Mouse (Mus musculus) thymus, postnatal 14 days (tissue): ENCODE measurements around the gene Psd4.

ENCODE experiments used
- DNase-seq: peaks from one replicate; pipeline ENCODE4 v3.0.0; 2021

Gene Psd4

DNA sequence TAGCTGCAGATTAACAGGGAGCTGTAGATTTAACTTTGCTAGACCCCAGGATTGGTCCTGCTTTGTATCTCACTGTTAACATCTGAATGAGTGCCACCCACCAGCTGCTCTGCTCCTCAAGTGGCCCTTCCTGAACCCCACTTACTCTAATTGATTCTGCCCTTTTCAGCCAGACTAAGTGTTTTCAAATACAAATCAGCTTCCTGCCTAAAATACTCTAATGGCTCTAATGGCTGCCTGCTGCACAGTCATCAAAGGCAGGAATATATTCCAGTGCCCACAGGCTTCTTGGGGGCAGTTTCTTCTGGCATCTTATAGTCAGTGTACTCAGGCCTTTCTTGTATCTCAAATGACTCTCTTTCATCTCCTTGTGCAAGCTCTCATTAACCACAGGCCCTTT is 74.5 kb downstream of the Psd4 start:
- no peak for DNase-seq

- no peak for DNase-seq
These were observed 75.0 kb downstream of the Psd4 start for GRCm38 (mm10) chr2:24442303-24442925.

- no peak for DNase-seq
These were observed 75.9 kb downstream of the Psd4 start for GRCm38 (mm10) chr2:24443256-24443790.

DNA sequence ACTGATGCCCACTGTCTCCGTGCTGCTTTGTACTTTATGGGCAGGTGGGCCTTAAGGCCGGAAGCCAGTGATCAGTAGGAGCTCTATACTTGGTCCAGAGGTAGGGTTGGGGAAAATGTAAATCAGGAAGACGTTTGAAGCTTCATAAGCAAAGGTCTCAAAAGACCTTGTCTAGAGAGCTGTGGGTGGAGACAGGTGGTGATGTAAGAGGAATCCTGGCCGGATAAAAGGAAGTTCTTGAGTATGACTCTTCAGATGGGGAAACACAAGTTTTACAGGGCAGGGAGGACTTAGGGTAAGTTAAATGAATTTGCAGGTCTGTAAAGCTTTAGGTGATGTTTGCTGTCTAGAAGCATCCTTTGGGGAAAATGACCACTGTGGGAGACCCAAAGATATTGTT is 81.7 kb downstream of the Psd4 start:
- DNase-seq, result no peak

- no peak for DNase-seq
These were observed 85.8 kb downstream of the Psd4 start for GRCm38 (mm10) chr2:24453206-24453605.

GRCm38 (mm10) chr2:24454429-24455011 is 87.1 kb downstream of the Psd4 start:
- no peak for DNase-seq

DNA sequence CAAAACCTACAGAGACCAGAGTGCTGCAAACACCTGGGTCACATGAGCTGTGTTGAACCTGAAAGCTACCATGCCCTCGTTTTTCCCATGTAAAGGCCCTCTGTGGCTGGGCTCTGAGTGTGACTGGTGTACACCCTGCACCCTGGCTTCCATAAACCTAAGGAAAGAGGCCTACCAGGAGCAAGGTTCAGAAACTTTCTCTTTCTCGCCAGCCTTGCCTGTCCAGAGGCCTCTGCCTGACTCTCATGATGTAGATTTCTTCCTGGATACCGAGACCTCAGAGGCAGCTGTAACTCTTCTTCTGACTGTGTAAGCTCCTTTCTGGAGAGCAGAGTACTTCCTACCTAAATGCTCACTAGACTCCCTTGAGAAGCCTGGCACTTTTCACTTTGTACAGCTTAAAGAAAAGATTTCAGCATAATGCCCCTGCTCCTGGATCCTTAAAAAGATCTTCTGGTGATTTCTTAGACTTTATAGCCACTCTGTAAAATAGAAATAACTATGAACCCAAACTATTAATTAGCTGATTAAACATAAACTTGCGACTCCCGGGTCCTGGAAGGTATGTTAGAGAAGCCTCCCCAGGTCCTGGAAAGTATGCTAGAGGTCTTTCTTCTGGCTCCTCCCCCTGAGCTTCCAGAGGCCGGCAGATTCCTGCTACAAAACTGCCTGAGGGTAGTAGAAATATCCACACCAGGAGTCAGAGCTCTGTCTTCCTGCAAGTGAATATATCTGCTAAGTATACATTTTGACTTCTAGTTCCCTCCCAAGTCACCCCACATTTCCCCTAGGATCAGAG is 87.9 kb downstream of the Psd4 start:
- DNase-seq, result no peak

DNA sequence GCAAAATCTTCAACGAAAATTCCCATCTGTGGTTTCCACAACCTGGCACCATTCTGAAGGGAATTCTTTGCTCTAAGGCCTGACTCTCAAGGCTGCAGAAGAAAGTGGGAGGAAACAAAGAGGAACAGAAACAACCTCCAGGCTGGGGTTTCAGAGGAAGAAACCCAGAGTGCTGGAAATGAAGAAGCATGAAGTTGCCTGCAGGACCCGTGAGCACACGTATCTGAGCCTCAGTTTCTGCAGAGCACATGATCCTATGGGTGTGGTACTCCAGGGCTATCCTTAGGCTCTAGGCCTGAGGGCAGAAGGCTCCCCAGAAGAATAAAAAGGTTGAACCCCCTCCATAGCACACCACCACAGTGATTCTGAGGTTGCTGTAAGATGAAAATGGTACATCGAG is 89.5 kb downstream of the Psd4 start:
- no peak for DNase-seq

- no peak for DNase-seq
These were observed 92.9 kb downstream of the Psd4 start for GRCm38 (mm10) chr2:24460112-24460807.

GRCm38 (mm10) chr2:24460808-24461127 is 93.4 kb downstream of the Psd4 start:
- DNase-seq, result no peak
